Mouse (Mus musculus) limb, embryonic 11.5 days (tissue): ENCODE results near the gene Wdfy2. TPM values are rescaled to one million over a fixed set of nuclear protein-coding genes. Genes with fewer than 3 reads are reported as not detected.
"Not testable (repeated sequence)": the region's sequence is repeated elsewhere in the genome, so short reads cannot be mapped to it uniquely, and the experiment has no call there.

Experiments used
- ATAC-seq: fragments of 200-750 bp; cut with Nextera tagmentation; 2 replicates; pipeline ENCODE4 v1.8.0; 2017; ENCODE audit warnings: low read depth; ENCODE audit not compliant: insufficient number of reproducible peaks, low FRiP score, low TSS enrichment
- DNase-seq: peaks from one replicate; pipeline ENCODE4 v3.0.0-alpha.2; 2015; ENCODE audit warnings: low spot score
- H3K27ac ChIP-seq: fragments of 300-500 bp; sonication (generic); replicated peaks from 2 replicates; pipeline ENCODE4 v1.5.1; 2014; ENCODE audit warnings: low read depth, mild to moderate bottlenecking, low read length
- H3K27me3 ChIP-seq: fragments of 300-500 bp; sonication (generic); 2 replicates; pipeline ENCODE4 v1.6.1; 2014; ENCODE audit warnings: mild to moderate bottlenecking, low read length, mixed read lengths; ENCODE audit not compliant: control insufficient read depth, insufficient read depth
- H3K36me3 ChIP-seq: fragments of 300-500 bp; sonication (generic); 2 replicates; pipeline ENCODE4 v1.6.1; 2014; ENCODE audit warnings: mild to moderate bottlenecking, low read length, moderate library complexity, mixed read lengths; ENCODE audit not compliant: control insufficient read depth, insufficient read depth
- H3K4me1 ChIP-seq: fragments of 300-500 bp; sonication (generic); 2 replicates; pipeline ENCODE4 v1.6.1; 2014; ENCODE audit warnings: low read length, mixed read lengths; ENCODE audit not compliant: control insufficient read depth, insufficient read depth
- H3K4me2 ChIP-seq: fragments of 300-500 bp; sonication (generic); 2 replicates; pipeline ENCODE4 v1.6.1; 2014; ENCODE audit warnings: low read depth, mild to moderate bottlenecking, moderate library complexity; ENCODE audit not compliant: severe bottlenecking
- H3K4me3 ChIP-seq: fragments of 300-500 bp; sonication (generic); 2 replicates; pipeline ENCODE4 v1.5.1; 2014; ENCODE audit warnings: low read depth, low read length
- H3K9ac ChIP-seq: fragments of 300-500 bp; sonication (generic); 2 replicates; pipeline ENCODE4 v1.6.1; 2014; ENCODE audit warnings: mild to moderate bottlenecking, low read length
- H3K9me3 ChIP-seq: fragments of 300-500 bp; sonication (generic); 2 replicates; pipeline ENCODE4 v1.6.1; 2016; ENCODE audit warnings: low read length; ENCODE audit not compliant: control insufficient read depth
- WGBS: fragments of 180-500 bp; shearing (Covaris S2); extraction: QIAGEN DNeasy Blood & Tissue Kit; methylation state at CpG from one replicate; pipeline ENCODE4 v1.1.7; 2014; 5-methylcytosine and 5-hydroxymethylcytosine counted together
- polyA plus RNA-seq: library from polyadenylated mRNA; unstranded; fragments of >200 nt; fragmentation: Nextera tagmentation; extraction: Ambion mirVana; gene quantifications from 2 replicates; pipeline ENCODE4 v1.2.1, GENCODE M21; 2014

The Wdfy2 gene
- polyA plus RNA-seq, 1 experiment from 2014 or later: 12.0 TPM

GRCm38 (mm10) chr14:62835737-62836136, 1.7 kb upstream of the Wdfy2 start:
- DNase-seq, ATAC-seq, H3K9me3 ChIP-seq, H3K4me1 ChIP-seq, H3K4me3 ChIP-seq, H3K9ac ChIP-seq, H3K27ac ChIP-seq, H3K36me3 ChIP-seq, H3K27me3 ChIP-seq, H3K4me2 ChIP-seq: not testable (repeated sequence)
- 78% methylated on average over 3 of the region's 3 CpGs for WGBS

- no peaks in the 10 kb centered on the region for H3K27me3 ChIP-seq
- no peaks in the 10 kb centered on the region for H3K36me3 ChIP-seq
- ATAC-seq (peak; percentile 95), DNase-seq (peak; percentile 99)
- H3K4me3 ChIP-seq: peak overlapping the region; percentile 86
- H3K4me1 ChIP-seq: 0 out of 2 replicates have a peak, but pooled peaks cover 2% of the 10 kb centered on the region
- under 1% methylated on average over 37 of the region's 37 CpGs for WGBS
- H3K4me2 ChIP-seq: peak overlapping the region; percentile 53
- H3K9ac ChIP-seq: peak overlapping the region; percentile 48; the same call in 1 of the 2 replicates
- no peaks in the 10 kb centered on the region for H3K9me3 ChIP-seq
- no peak overlapping the region for H3K27ac ChIP-seq
Observed at GRCm38 (mm10) chr14:62836926-62837640, 395 bp upstream of the Wdfy2 start.

GRCm38 (mm10) chr14:62838336-62838735, 858 bp downstream of the Wdfy2 start:
- H3K4me3 ChIP-seq: peak overlapping the region; percentile 86
- ATAC-seq (no peak), DNase-seq (no peak)
- H3K4me1 ChIP-seq: peaks cover 11% of the 10 kb centered on the region; the same call in 1 of the 2 replicates
- 13% methylated on average over 9 of the region's 9 CpGs for WGBS
- no peak overlapping the region for H3K27ac ChIP-seq
- H3K36me3 ChIP-seq: no peaks in the 10 kb centered on the region
- H3K4me2 ChIP-seq: peak overlapping the region; percentile 64
- peak overlapping the region; percentile 76 for H3K9ac ChIP-seq
- no peaks in the 10 kb centered on the region for H3K27me3 ChIP-seq
- H3K9me3 ChIP-seq: no peaks in the 10 kb centered on the region

GRCm38 (mm10) chr14:62841726-62842125, 4.2 kb downstream of the Wdfy2 start:
- Histone ChIP-seq H3K9ac (no peak overlapping the region), H3K4me1 (peaks cover 31% of the 10 kb centered on the region), H3K4me2 (no peak overlapping the region), H3K4me3 (no peak overlapping the region), H3K9me3 (no peaks in the 10 kb centered on the region), H3K27ac (no peak overlapping the region), H3K36me3 (no peaks in the 10 kb centered on the region), H3K27me3 (no peaks in the 10 kb centered on the region)
- no peak for ATAC-seq
- DNase-seq: no peak

- DNase-seq: no peak
- Histone ChIP-seq H3K9ac (no peak overlapping the region), H3K4me3 (no peak overlapping the region), H3K27ac (no peak overlapping the region), H3K27me3 (no peaks in the 10 kb centered on the region), H3K4me1 (peaks cover 31% of the 10 kb centered on the region), H3K36me3 (no peaks in the 10 kb centered on the region), H3K4me2 (no peak overlapping the region), H3K9me3 (no peaks in the 10 kb centered on the region)
- ATAC-seq: no peak
Observed at GRCm38 (mm10) chr14:62842495-62842894, 5.0 kb downstream of the Wdfy2 start.

GRCm38 (mm10) chr14:62842976-62843375, 5.5 kb downstream of the Wdfy2 start:
- no peak for DNase-seq
- H3K9ac ChIP-seq: no peak overlapping the region
- no peaks in the 10 kb centered on the region for H3K27me3 ChIP-seq
- H3K4me1 ChIP-seq: peaks cover 31% of the 10 kb centered on the region
- no peak overlapping the region for H3K4me3 ChIP-seq
- no peaks in the 10 kb centered on the region for H3K9me3 ChIP-seq
- WGBS: 61% methylated on average over 2 of the region's 2 CpGs
- no peak overlapping the region for H3K4me2 ChIP-seq
- H3K36me3 ChIP-seq: no peaks in the 10 kb centered on the region
- no peak for ATAC-seq
- no peak overlapping the region for H3K27ac ChIP-seq

- no peak overlapping the region for H3K27ac ChIP-seq
- 86% methylated on average over 8 of the region's 8 CpGs for WGBS
- DNase-seq (no peak), ATAC-seq (no peak)
- H3K36me3 ChIP-seq: no peaks in the 10 kb centered on the region
- H3K27me3 ChIP-seq: no peaks in the 10 kb centered on the region
- no peak overlapping the region for H3K9ac ChIP-seq
- no peak overlapping the region for H3K4me2 ChIP-seq
- no peaks in the 10 kb centered on the region; the same call in 1 of the 2 replicates for H3K9me3 ChIP-seq
- H3K4me3 ChIP-seq: no peak overlapping the region
- peaks cover 31% of the 10 kb centered on the region for H3K4me1 ChIP-seq
Observed at GRCm38 (mm10) chr14:62844226-62844625, 6.7 kb downstream of the Wdfy2 start.

- no peak for ATAC-seq
- no peaks in the 10 kb centered on the region for H3K36me3 ChIP-seq
- H3K4me1 ChIP-seq: peaks cover 31% of the 10 kb centered on the region
- DNase-seq: no peak
- H3K4me2 ChIP-seq: no peak overlapping the region
- 30% methylated on average over 8 of the region's 8 CpGs for WGBS
- no peaks in the 10 kb centered on the region for H3K27me3 ChIP-seq
- H3K9ac ChIP-seq: no peak overlapping the region
- peak overlapping the region; percentile 30; the same call in 1 of the 2 replicates for H3K27ac ChIP-seq
- no peak overlapping the region for H3K4me3 ChIP-seq
- H3K9me3 ChIP-seq: no peaks in the 10 kb centered on the region; the same call in 1 of the 2 replicates
Observed at GRCm38 (mm10) chr14:62845011-62845840, 7.7 kb downstream of the Wdfy2 start.
